In the genomic region with DNA sequence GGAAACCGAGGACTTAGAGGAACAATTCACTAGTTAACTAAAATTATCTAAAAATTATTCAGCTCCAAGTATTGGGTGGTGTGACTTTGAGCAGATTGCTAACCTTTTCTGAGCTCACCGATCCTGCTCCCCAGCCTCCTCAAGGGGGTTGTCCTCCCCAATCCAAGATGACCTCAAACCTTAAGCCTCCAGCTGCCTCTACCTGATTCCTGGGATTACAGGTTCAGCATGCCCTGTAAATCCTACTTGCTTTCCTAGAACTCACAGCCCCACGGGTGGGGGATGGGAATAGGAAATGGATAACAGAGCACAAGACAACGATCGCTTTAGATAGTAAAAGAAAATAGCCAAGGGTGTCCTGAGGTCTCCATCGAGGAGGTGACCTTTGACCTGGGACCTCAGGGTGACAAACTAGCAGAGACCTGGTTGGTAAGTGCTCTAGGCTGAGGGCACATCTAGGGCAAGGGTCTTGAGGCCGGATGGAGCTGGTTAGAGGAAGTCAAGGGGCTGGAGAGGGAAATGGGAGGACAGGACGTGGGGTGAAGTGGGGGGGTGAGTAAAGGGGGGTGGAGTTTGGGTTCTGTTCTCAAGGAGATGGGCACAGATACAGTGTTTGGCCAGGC, we compare ENCODE assay signal across 8 mouse cellular contexts. TPM values are rescaled to one million over a fixed set of nuclear protein-coding genes. Genes with fewer than 3 reads are reported as not detected.
A peak's percentile ranks its signal among the peaks of the same experiment; 100 is the strongest.
DNase-seq lines count a peak whose midpoint lies in the region; ATAC-seq and TF ChIP-seq lines count a peak whose summit lies in the region.

No protein-coding gene starts in this region.

- no peak for TF ChIP-seq CTCF in lung, adult 2 months (IDR thresholded peaks at IDR 0.05; ENCODE audit: insufficient read depth, low read length)
- no peak for TF ChIP-seq CTCF in heart, postnatal 0 days (IDR thresholded peaks at IDR 0.05; ENCODE audit: low read depth)

- no peaks in the 10 kb centered on the region for H3K36me3 ChIP-seq in heart, postnatal 0 days (replicated peaks; ENCODE audit: control insufficient read depth, insufficient read depth, low read length)
- no peaks in the 10 kb centered on the region for H3K36me3 ChIP-seq in stomach, embryonic 16.5 days (ENCODE audit: control insufficient read depth, insufficient read depth, low read length)

- TF ChIP-seq POLR2A in lung, adult 2 months (IDR thresholded peaks at IDR 0.05; ENCODE audit: borderline replicate concordance, extremely low read depth, low read depth, low read length), result no peak

- H3K4me3 ChIP-seq in lung, adult 2 months (replicated peaks; ENCODE audit: extremely low read depth, low read depth, low read length), result no peak overlapping the region
- no peak overlapping the region for H3K4me3 ChIP-seq in heart, postnatal 0 days (ENCODE audit: low read depth, low read length)
- H3K4me3 ChIP-seq in stomach, embryonic 16.5 days (replicated peaks; ENCODE audit: low read length), result no peak overlapping the region

- intact Hi-C loops in left cerebral cortex, postnatal 25 days (cut with DNase I), result no loop called here

- peak; percentile 39; the same call in 1 of the 2 replicates for ATAC-seq in heart, postnatal 0 days (ENCODE audit: insufficient read depth, low read depth)
- ATAC-seq in stomach, embryonic 16.5 days (ENCODE audit: insufficient read depth, low FRiP score), result peak; percentile 21

- DNase-seq in lung, postnatal 25 days (ENCODE audit: low spot score), result peak; percentile 16
- DNase-seq in lung, adult 2 months, result no peak
- no peak for DNase-seq in heart, postnatal 0 days (ENCODE audit: low spot score)
- DNase-seq in kidney, postnatal 36 days, result peak; percentile 82
- DNase-seq in left cerebral cortex, postnatal 25 days (ENCODE audit: low spot score in 2 of 2), result no peak
- no peak for DNase-seq in urinary bladder, postnatal 25 days (ENCODE audit: low spot score)
- DNase-seq in right cerebral cortex, postnatal 25 days, result no peak

- H3K9ac ChIP-seq in heart, postnatal 0 days (replicated peaks; ENCODE audit: low read depth, low read length), result 0 out of 2 replicates have a peak overlapping the region, but pooled peaks have one; percentile 13
- H3K9ac ChIP-seq in stomach, embryonic 16.5 days (ENCODE audit: low read length), result peak overlapping the region; percentile 44; the same call in 1 of the 2 replicates

- H3K27me3 ChIP-seq in heart, postnatal 0 days (ENCODE audit: control insufficient read depth, insufficient read depth, low read length), result no peaks in the 10 kb centered on the region
- H3K27me3 ChIP-seq in stomach, embryonic 16.5 days (ENCODE audit: control insufficient read depth, insufficient read depth, low read length), result no peaks in the 10 kb centered on the region

- WGBS in lung, adult 2 months, result 25% methylated on average over 8 of the region's 8 CpGs
- WGBS in heart, postnatal 0 days, result 38% methylated on average over 8 of the region's 8 CpGs
- 32% methylated on average over 8 of the region's 8 CpGs for whole genome bisulfite sequencing in stomach, embryonic 16.5 days

- no peak overlapping the region for H3K4me2 ChIP-seq in heart, postnatal 0 days (ENCODE audit: low read depth, low read length)
- H3K4me2 ChIP-seq in stomach, embryonic 16.5 days (ENCODE audit: low read depth, low read length), result no peak overlapping the region; the same call in 1 of the 2 replicates

- H3K4me1 ChIP-seq in lung, adult 2 months (ENCODE audit: control insufficient read depth, insufficient read depth, low read length), result peaks cover 25% of the 10 kb centered on the region
- peaks cover 15% of the 10 kb centered on the region for H3K4me1 ChIP-seq in heart, postnatal 0 days (ENCODE audit: control insufficient read depth, insufficient read depth)
- peaks cover 55% of the 10 kb centered on the region for H3K4me1 ChIP-seq in stomach, embryonic 16.5 days (ENCODE audit: control insufficient read depth, insufficient read depth, low read length)

- TF ChIP-seq EP300 in heart, postnatal 0 days (IDR thresholded peaks at IDR 0.05; ENCODE audit: low read depth), result 0 out of 2 replicates have a peak, but pooled peaks have one; percentile 51

- no peaks in the 10 kb centered on the region for H3K9me3 ChIP-seq in heart, postnatal 0 days (replicated peaks; ENCODE audit: control insufficient read depth, low read length)
- no peaks in the 10 kb centered on the region for H3K9me3 ChIP-seq in stomach, embryonic 16.5 days (replicated peaks; ENCODE audit: control insufficient read depth, low read length)

- H3K27ac ChIP-seq in heart, postnatal 0 days (ENCODE audit: low read depth), result peak overlapping the region; percentile 77
- H3K27ac ChIP-seq in stomach, embryonic 16.5 days (ENCODE audit: low read length), result peak overlapping the region; percentile 87

RNA-seq across cellular contexts. Expression of gene Id1, which starts 6.9 kb away (rescaled TPM):
- 323 and 438 TPM in 2 replicates for polyA plus RNA-seq in lung, adult 2 months (2012; rRNA removed)
- total RNA-seq in heart, postnatal 0 days (2014; rRNA removed; ENCODE audit: low replicate concordance), result 146 and 188 TPM in 2 replicates
- polyA plus RNA-seq in heart, postnatal 0 days (2015; fragmentation: Nextera tagmentation; extraction: Ambion mirVana), result 46.7 and 59.3 TPM in 2 replicates
- polyA plus RNA-seq in stomach, embryonic 16.5 days (2015; fragmentation: Nextera tagmentation; extraction: Ambion mirVana), result 125 and 145 TPM in 2 replicates
- 10 to 100 TPM; 19.9 to 30.4 TPM for total RNA-seq in left cerebral cortex, postnatal 25 days (2021)

RNA-seq across cellular contexts. Expression of gene Cox4i2, which starts 24.8 kb away (rescaled TPM):
- 84.7 and 90.1 TPM in 2 replicates for polyA plus RNA-seq in lung, adult 2 months (2012; rRNA removed)
- total RNA-seq in heart, postnatal 0 days (2014; rRNA removed; ENCODE audit: low replicate concordance), result 13.4 and 29.9 TPM in 2 replicates
- polyA plus RNA-seq in heart, postnatal 0 days (2015; fragmentation: Nextera tagmentation; extraction: Ambion mirVana), result 17.0 and 21.4 TPM in 2 replicates
- polyA plus RNA-seq in stomach, embryonic 16.5 days (2015; fragmentation: Nextera tagmentation; extraction: Ambion mirVana), result 21.3 and 23.9 TPM in 2 replicates
- 1 to 10 TPM; 1.8 to 2.6 TPM for total RNA-seq in left cerebral cortex, postnatal 25 days (2021)

RNA-seq across cellular contexts. Expression of gene Mcts2, which starts 42.3 kb away (rescaled TPM):
- polyA plus RNA-seq in lung, adult 2 months (2012; rRNA removed), result 2.9 and 3.8 TPM in 2 replicates
- total RNA-seq in heart, postnatal 0 days (2014; rRNA removed; ENCODE audit: low replicate concordance), result 6.5 and 11.7 TPM in 2 replicates
- 30.9 and 31.6 TPM in 2 replicates for polyA plus RNA-seq in heart, postnatal 0 days (2015; fragmentation: Nextera tagmentation; extraction: Ambion mirVana)
- 24.0 and 25.2 TPM in 2 replicates for polyA plus RNA-seq in stomach, embryonic 16.5 days (2015; fragmentation: Nextera tagmentation; extraction: Ambion mirVana)
- total RNA-seq in left cerebral cortex, postnatal 25 days (2021), result 10 to 100 TPM; 21.3 to 24.5 TPM

RNA-seq across cellular contexts. Expression of gene H13, which starts 59.9 kb away (rescaled TPM):
- 125 and 149 TPM in 2 replicates for polyA plus RNA-seq in lung, adult 2 months (2012; rRNA removed)
- 68.6 and 72.9 TPM in 2 replicates for total RNA-seq in heart, postnatal 0 days (2014; rRNA removed; ENCODE audit: low replicate concordance)
- polyA plus RNA-seq in heart, postnatal 0 days (2015; fragmentation: Nextera tagmentation; extraction: Ambion mirVana), result 53.4 and 55.0 TPM in 2 replicates
- 121 and 128 TPM in 2 replicates for polyA plus RNA-seq in stomach, embryonic 16.5 days (2015; fragmentation: Nextera tagmentation; extraction: Ambion mirVana)
- total RNA-seq in left cerebral cortex, postnatal 25 days (2021), result 10 to 100 TPM; 73.1 to 85.4 TPM

Comparison
In these comparisons a context has a peak if more than half of its experiments do, and no peak if none do; other contexts are left out.
1. DNase-seq: peak in lung, postnatal 25 days (single experiment) and kidney, postnatal 36 days (2 of 2); none in lung, adult 2 months (single experiment), heart, postnatal 0 days (single experiment), left cerebral cortex, postnatal 25 days (0 of 2), urinary bladder, postnatal 25 days (single experiment) and right cerebral cortex, postnatal 25 days (single experiment).